Mouse (Mus musculus) olfactory bulb, adult 2 months (tissue): Measurements from ENCODE around the gene Tbc1d1. TPM values are rescaled to one million over a fixed set of nuclear protein-coding genes. Genes with fewer than 3 reads are reported as not detected.

Source experiments
- H3K27ac ChIP-seq: fragments of 200-500 bp; 2 replicates; pipeline ENCODE4 v1.5.1; 2012; ENCODE audit warnings: low read depth, low read length; ENCODE audit not compliant: insufficient read depth
- H3K4me1 ChIP-seq: fragments of 200-500 bp; 2 replicates; pipeline ENCODE4 v1.6.1; 2012; ENCODE audit warnings: low read length; ENCODE audit not compliant: control insufficient read depth, insufficient read depth
- H3K4me3 ChIP-seq: fragments of 200-500 bp; 2 replicates; pipeline ENCODE4 v1.5.1; 2012; ENCODE audit warnings: mild to moderate bottlenecking, low read depth, low read length, moderate library complexity; ENCODE audit not compliant: insufficient read depth
- CTCF ChIP-seq: fragments of 200-500 bp; IDR thresholded peaks from 2 replicates; pipeline ENCODE4 v1.5.1; 2012; ENCODE audit warnings: low read depth, mild to moderate bottlenecking, low read length, moderate library complexity; ENCODE audit not compliant: insufficient read depth
- POLR2A ChIP-seq: fragments of 200-500 bp; IDR thresholded peaks from 2 replicates; pipeline ENCODE4 v1.6.1; 2012; ENCODE audit warnings: mild to moderate bottlenecking, low read depth, low read length, moderate library complexity; ENCODE audit not compliant: insufficient read depth
- WGBS: fragments of 180-500 bp; shearing (Covaris S2); methylation state at CpG from one replicate; pipeline ENCODE4 v1.1.7; 2018; 5-methylcytosine and 5-hydroxymethylcytosine counted together
- polyA plus RNA-seq: library from polyadenylated mRNA; stranded (reverse); fragments of >200 nt; gene quantifications from 2 replicates; pipeline ENCODE4 v1.2.4, GENCODE M21; 2012; ENCODE audit warnings: low replicate concordance; ENCODE audit not compliant: missing spikeins, insufficient read depth, insufficient read length

The Tbc1d1 gene
- polyA plus RNA-seq, 1 experiment, result not detected

GRCm38 (mm10) chr5:64136325-64136724 is 19.8 kb upstream of the Tbc1d1 start:
- 78% methylated on average over 5 of the region's 5 CpGs for WGBS
- H3K4me1 ChIP-seq, result no peaks in the 10 kb centered on the region
- TF ChIP-seq CTCF, result no peak
- TF ChIP-seq POLR2A, result no peak
- no peak overlapping the region for H3K4me3 ChIP-seq
- H3K27ac ChIP-seq, result no peak overlapping the region

- TF ChIP-seq CTCF (no peak), POLR2A (no peak)
- Histone ChIP-seq H3K4me3 (no peak overlapping the region), H3K27ac (no peak overlapping the region), H3K4me1 (no peaks in the 10 kb centered on the region)
- 83% methylated on average over 3 of the region's 3 CpGs for WGBS
Measured at GRCm38 (mm10) chr5:64140202-64140601, 15.9 kb upstream of the Tbc1d1 start.

- WGBS, result 92% methylated on average over 5 of the region's 5 CpGs
- Histone ChIP-seq H3K4me3 (no peak overlapping the region), H3K27ac (no peak overlapping the region), H3K4me1 (no peaks in the 10 kb centered on the region)
- no peak for TF ChIP-seq CTCF
- TF ChIP-seq POLR2A, result no peak
Measured at GRCm38 (mm10) chr5:64144315-64144714, 11.8 kb upstream of the Tbc1d1 start.

- H3K27ac ChIP-seq, result no peak overlapping the region
- no peak overlapping the region for H3K4me3 ChIP-seq
- 84% methylated on average over 10 of the region's 10 CpGs for WGBS
- TF ChIP-seq POLR2A (no peak), CTCF (no peak)
- H3K4me1 ChIP-seq, result no peaks in the 10 kb centered on the region
Measured at GRCm38 (mm10) chr5:64146384-64147005, 9.6 kb upstream of the Tbc1d1 start.

- no peak overlapping the region for H3K27ac ChIP-seq
- no peaks in the 10 kb centered on the region for H3K4me1 ChIP-seq
- WGBS, result 45% methylated on average over 17 of the region's 17 CpGs
- no peak overlapping the region for H3K4me3 ChIP-seq
- no peak for TF ChIP-seq POLR2A
- TF ChIP-seq CTCF, result no peak
Measured at GRCm38 (mm10) chr5:64149184-64150127, 6.6 kb upstream of the Tbc1d1 start.

GRCm38 (mm10) chr5:64153319-64153718 is 2.8 kb upstream of the Tbc1d1 start:
- Histone ChIP-seq H3K27ac (no peak overlapping the region), H3K4me3 (no peak overlapping the region), H3K4me1 (no peaks in the 10 kb centered on the region)
- 70% methylated on average over 1 of the region's 1 CpGs for WGBS
- TF ChIP-seq POLR2A (no peak), CTCF (no peak)

GRCm38 (mm10) chr5:64156579-64156978 is 474 bp downstream of the Tbc1d1 start:
- Histone ChIP-seq H3K27ac (no peak overlapping the region), H3K4me3 (no peak overlapping the region), H3K4me1 (no peaks in the 10 kb centered on the region)
- WGBS, result 67% methylated on average over 4 of the region's 4 CpGs
- TF ChIP-seq POLR2A (no peak), CTCF (no peak)

GRCm38 (mm10) chr5:64157926-64158325 is 1.8 kb downstream of the Tbc1d1 start:
- H3K4me1 ChIP-seq, result no peaks in the 10 kb centered on the region
- no peak overlapping the region for H3K27ac ChIP-seq
- TF ChIP-seq CTCF (no peak), POLR2A (no peak)
- H3K4me3 ChIP-seq, result no peak overlapping the region
- WGBS, result 85% methylated on average over 1 of the region's 1 CpGs

GRCm38 (mm10) chr5:64158501-64158900 is 2.4 kb downstream of the Tbc1d1 start:
- Histone ChIP-seq H3K4me3 (no peak overlapping the region), H3K27ac (no peak overlapping the region), H3K4me1 (no peaks in the 10 kb centered on the region)
- WGBS, result 79% methylated on average over 4 of the region's 4 CpGs
- no peak for TF ChIP-seq CTCF
- TF ChIP-seq POLR2A, result no peak
